Mouse (Mus musculus) right cerebral cortex, postnatal 4 days (tissue): ENCODE results near the gene Pdlim3.
"Not testable (repeated sequence)": the region's sequence is repeated elsewhere in the genome, so short reads cannot be mapped to it uniquely, and the experiment has no call there.

ENCODE experiments used
- DNase-seq: peaks from one replicate; pipeline ENCODE4 v3.0.0-alpha.2; 2022

Pdlim3 gene

GRCm38 (mm10) chr8:45885202-45885685 is at the start of gene Pdlim3:
Gene Pdlim3, plus strand, starts transcription at chr8:45885461.
- DNase-seq, result no peak

- DNase-seq, result no peak
Measured at GRCm38 (mm10) chr8:45843306-45843705, 42.0 kb upstream of the Pdlim3 start.

- peak; percentile 51 for DNase-seq
Measured at GRCm38 (mm10) chr8:45844097-45844885, 41.0 kb upstream of the Pdlim3 start.

- no peak for DNase-seq
Measured at GRCm38 (mm10) chr8:45844911-45845481, 40.3 kb upstream of the Pdlim3 start.

GRCm38 (mm10) chr8:45845906-45846305 is 39.4 kb upstream of the Pdlim3 start:
- no peak for DNase-seq

- DNase-seq, result no peak
Measured at GRCm38 (mm10) chr8:45855118-45855517, 30.1 kb upstream of the Pdlim3 start.

- no peak for DNase-seq
Measured at GRCm38 (mm10) chr8:45857734-45858133, 27.5 kb upstream of the Pdlim3 start.

- DNase-seq, result no peak
Measured at GRCm38 (mm10) chr8:45858391-45858790, 26.9 kb upstream of the Pdlim3 start.

- not testable (repeated sequence) for DNase-seq
Measured at GRCm38 (mm10) chr8:45871587-45871986, 13.7 kb upstream of the Pdlim3 start.

GRCm38 (mm10) chr8:45872077-45872476 is 13.2 kb upstream of the Pdlim3 start:
- no peak for DNase-seq

GRCm38 (mm10) chr8:45874945-45875626 is 10.2 kb upstream of the Pdlim3 start:
- DNase-seq, result peak; percentile 77

GRCm38 (mm10) chr8:45876397-45876796 is 8.9 kb upstream of the Pdlim3 start:
- no peak for DNase-seq

GRCm38 (mm10) chr8:45877680-45878079 is 7.6 kb upstream of the Pdlim3 start:
- DNase-seq, result no peak

GRCm38 (mm10) chr8:45880457-45880856 is 4.8 kb upstream of the Pdlim3 start:
- no peak for DNase-seq

GRCm38 (mm10) chr8:45881726-45882125 is 3.5 kb upstream of the Pdlim3 start:
- DNase-seq, result no peak

- no peak for DNase-seq
Measured at GRCm38 (mm10) chr8:45883793-45884192, 1.5 kb upstream of the Pdlim3 start.

- DNase-seq, result no peak
Measured at GRCm38 (mm10) chr8:45884552-45884951, 709 bp upstream of the Pdlim3 start.

GRCm38 (mm10) chr8:45885775-45886174 is 514 bp downstream of the Pdlim3 start:
- DNase-seq, result no peak

- DNase-seq, result no peak
Measured at GRCm38 (mm10) chr8:45889737-45890136, 4.5 kb downstream of the Pdlim3 start.

GRCm38 (mm10) chr8:45896590-45896989 is 11.3 kb downstream of the Pdlim3 start:
- no peak for DNase-seq

GRCm38 (mm10) chr8:45899783-45900182 is 14.5 kb downstream of the Pdlim3 start:
- no peak for DNase-seq

GRCm38 (mm10) chr8:45901626-45902025 is 16.4 kb downstream of the Pdlim3 start:
- DNase-seq, result no peak

- DNase-seq, result no peak
Measured at GRCm38 (mm10) chr8:45903659-45904058, 18.4 kb downstream of the Pdlim3 start.
